Mouse (Mus musculus): Measurements from ENCODE around the gene Cacna2d3.

DNA sequence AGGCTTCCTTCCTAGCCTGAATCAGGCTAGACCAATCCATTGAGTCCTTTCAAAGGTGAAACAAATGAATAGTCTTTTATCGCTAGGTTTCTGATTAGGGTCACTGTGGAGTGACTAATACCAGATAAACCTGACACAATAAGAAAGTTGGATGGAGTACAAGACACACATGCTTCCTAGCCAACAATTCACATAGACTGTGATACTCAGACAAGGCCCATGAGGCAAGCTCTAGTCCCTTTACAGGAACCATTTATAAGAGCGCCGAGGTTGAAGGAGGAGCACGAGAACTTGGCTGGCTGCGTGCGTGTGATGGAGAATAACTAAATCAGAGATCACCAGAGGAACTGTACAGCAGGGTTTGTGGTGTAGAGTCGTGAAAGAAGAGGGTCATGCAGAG lies 584.0 kb downstream of the Cacna2d3 start:
- TF ChIP-seq CTCF (IDR thresholded peaks at IDR 0.05; ENCODE audit: low read depth) (no peak), EP300 (IDR thresholded peaks at IDR 0.05; ENCODE audit: low read depth) (no peak)

All from liver, embryonic 14.5 days (tissue).